In genomic region chr11:97537580-97538089, GRCm38 (mm10) we compare ENCODE assay signal across 9 mouse cellular contexts. TPM values are rescaled to one million over a fixed set of nuclear protein-coding genes. Genes with fewer than 3 reads are reported as not detected.
DNase-seq lines count a peak whose midpoint lies in the region; ATAC-seq and TF ChIP-seq lines count a peak whose summit lies in the region.
"Had no signal": no experiment of that assay in that cellular context is flagged by ENCODE, and none has a peak within 500 bp of the region (broad histone marks: within the 10 kb centered on the region; RNA-seq: fewer than 3 reads in every experiment).

No protein-coding gene starts in this region.

- H3K4me1 ChIP-seq in intestine, embryonic 14.5 days (replicated peaks; ENCODE audit: control insufficient read depth, insufficient read depth, low read length): peaks cover 25% of the 10 kb centered on the region
- H3K4me1 ChIP-seq in intestine, postnatal 0 days (replicated peaks; ENCODE audit: control insufficient read depth, insufficient read depth, low read length): no peaks in the 10 kb centered on the region
- peaks cover 5 to 29% of the 10 kb centered on the region in 2 experiments for H3K4me1 ChIP-seq in ES-E14 (ENCODE audit: control insufficient read depth in 2 of 2, insufficient read depth in 2 of 2, low read length in 2 of 2, poor library complexity in 1 of 2)
- H3K4me1 ChIP-seq in cortical plate, adult 2 months (ENCODE audit: control insufficient read depth, insufficient read depth, low read length): peaks cover 13% of the 10 kb centered on the region
- H3K4me1 ChIP-seq in intestine, embryonic 15.5 days (replicated peaks): peaks cover 33% of the 10 kb centered on the region

- no peaks in the 10 kb centered on the region for H3K9me3 ChIP-seq in intestine, embryonic 14.5 days (ENCODE audit: control insufficient read depth, low read length)
- H3K9me3 ChIP-seq in intestine, postnatal 0 days (ENCODE audit: control insufficient read depth): no peaks in the 10 kb centered on the region
- H3K9me3 ChIP-seq in ES-E14 (ENCODE audit: control insufficient read depth, insufficient read depth, low read depth, low read length): no peaks in the 10 kb centered on the region
- H3K9me3 ChIP-seq in intestine, embryonic 15.5 days: no peaks in the 10 kb centered on the region

- peaks cover 71% of the 10 kb centered on the region for H3K27me3 ChIP-seq in intestine, embryonic 14.5 days (replicated peaks; ENCODE audit: control insufficient read depth, insufficient read depth, low read length)
- H3K27me3 ChIP-seq in intestine, postnatal 0 days (replicated peaks; ENCODE audit: control insufficient read depth, insufficient read depth, low read length): peaks cover 60% of the 10 kb centered on the region
- peaks cover 72% of the 10 kb centered on the region for H3K27me3 ChIP-seq in intestine, embryonic 15.5 days (replicated peaks)

- H3K36me3 ChIP-seq in intestine, embryonic 14.5 days (ENCODE audit: control insufficient read depth, insufficient read depth, low read length): no peaks in the 10 kb centered on the region
- no peaks in the 10 kb centered on the region for H3K36me3 ChIP-seq in intestine, postnatal 0 days (ENCODE audit: control insufficient read depth, insufficient read depth)
- H3K36me3 ChIP-seq in ES-E14 (ENCODE audit: control insufficient read depth, insufficient read depth, low read length, poor library complexity, severe bottlenecking): no peaks in the 10 kb centered on the region; the same call in 1 of the 2 replicates
- H3K36me3 ChIP-seq in intestine, embryonic 15.5 days: no peaks in the 10 kb centered on the region

- H3K27ac ChIP-seq in intestine, embryonic 14.5 days (ENCODE audit: low read depth): no peak overlapping the region
- H3K27ac ChIP-seq in intestine, postnatal 0 days (ENCODE audit: low read depth, low read length): no peak overlapping the region
- no peak overlapping the region for H3K27ac ChIP-seq in ES-E14 (ENCODE audit: insufficient read depth, low read depth, low read length, poor library complexity, severe bottlenecking)
- peak overlapping the region; percentile 57; the same call in 1 of the 2 replicates for H3K27ac ChIP-seq in cortical plate, adult 2 months (ENCODE audit: insufficient read depth, low read length)
- H3K27ac ChIP-seq in intestine, embryonic 15.5 days: no peak overlapping the region

- in situ Hi-C loops in ES-E14 (cut with MboI; ENCODE audit: low sequenced_read_pairs in 2 of 2, unreplicated experiment in 2 of 2): no loop called here

- no peak for DNase-seq in intestine, embryonic 14.5 days (ENCODE audit: low spot score)
- DNase-seq in ES-E14 (ENCODE audit: low read depth, low spot score): no peak
- DNase-seq in adrenal gland, adult 8-10 months: no peak
- DNase-seq in spleen, postnatal 14 days (ENCODE audit: low spot score in 2 of 2): no peak
- no peak for DNase-seq in adrenal gland, postnatal 10 days
- DNase-seq: lung, postnatal 36 days had no signal

- no peak for ATAC-seq in intestine, embryonic 14.5 days (replicated peaks; ENCODE audit: low FRiP score, low TSS enrichment, low read depth)
- no peak for ATAC-seq in intestine, postnatal 0 days
- ATAC-seq in intestine, embryonic 15.5 days: no peak

- peak overlapping the region; percentile 59 for H3K4me2 ChIP-seq in intestine, embryonic 14.5 days (ENCODE audit: low read length)
- no peak overlapping the region for H3K4me2 ChIP-seq in intestine, postnatal 0 days (replicated peaks; ENCODE audit: low read depth)
- peak overlapping the region; percentile 90 for H3K4me2 ChIP-seq in intestine, embryonic 15.5 days (replicated peaks)

- no peak for TF ChIP-seq CTCF in intestine, postnatal 0 days (IDR thresholded peaks at IDR 0.05; ENCODE audit: low read depth)
- TF ChIP-seq CTCF in cortical plate, adult 2 months (IDR thresholded peaks at IDR 0.05; ENCODE audit: extremely low read depth, insufficient read depth, low read length): no peak

- no peak for TF ChIP-seq POLR2A in cortical plate, adult 2 months (IDR thresholded peaks at IDR 0.05; ENCODE audit: extremely low read depth, insufficient read depth, low read length)

- H3K9ac ChIP-seq in intestine, embryonic 14.5 days (ENCODE audit: low read length): no peak overlapping the region
- H3K9ac ChIP-seq in intestine, postnatal 0 days (ENCODE audit: low read depth, low read length): no peak overlapping the region
- no peak overlapping the region; the same call in 1 of the 2 replicates for H3K9ac ChIP-seq in ES-E14 (ENCODE audit: insufficient read depth, low read depth, low read length, poor library complexity, severe bottlenecking)
- no peak overlapping the region for H3K9ac ChIP-seq in intestine, embryonic 15.5 days

- 27% methylated on average over 12 of the region's 12 CpGs for WGBS in intestine, embryonic 14.5 days
- 39% methylated on average over 12 of the region's 12 CpGs for WGBS in intestine, postnatal 0 days
- 42% methylated on average over 12 of the region's 12 CpGs for WGBS in intestine, embryonic 15.5 days

- H3K4me3 ChIP-seq in intestine, embryonic 14.5 days (ENCODE audit: low read depth, low read length): peak overlapping the region; percentile 35; the same call in 1 of the 2 replicates
- no peak overlapping the region for H3K4me3 ChIP-seq in intestine, postnatal 0 days (ENCODE audit: low read depth, low read length)
- peak overlapping the region; percentile 56 to 58; a peak in 3 of 4 replicates for H3K4me3 ChIP-seq in ES-E14 (ENCODE audit: insufficient read depth in 1 of 2, low read depth in 1 of 2, low read length in 2 of 2, poor library complexity in 1 of 2, severe bottlenecking in 1 of 2)
- no peak overlapping the region for H3K4me3 ChIP-seq in cortical plate, adult 2 months (ENCODE audit: insufficient read depth, low read length)
- no peak overlapping the region for H3K4me3 ChIP-seq in intestine, embryonic 15.5 days (replicated peaks)

TF ChIP-seq in ES-E14, 5 proteins besides CTCF, POLR2A, EP300 and RAD21:
- TF ChIP-seq ZNF384 (IDR thresholded peaks at IDR 0.05; ENCODE audit: low read depth, low read length): no peak
- TF ChIP-seq MAFK (IDR thresholded peaks at IDR 0.05; ENCODE audit: insufficient read depth, low read depth, low read length): no peak
- TF ChIP-seq ZC3H11A (IDR thresholded peaks at IDR 0.05; ENCODE audit: borderline replicate concordance, low read depth, low read length): no peak
- no peak for TF ChIP-seq HCFC1 (IDR thresholded peaks at IDR 0.05; ENCODE audit: borderline replicate concordance, insufficient read depth, low read length)
- no peak for TF ChIP-seq CHD2 (IDR thresholded peaks at IDR 0.05; ENCODE audit: low read depth, low read length)

RNA-seq across cellular contexts. Expression of gene 4933428G20Rik, which starts 37.5 kb away (rescaled TPM):
- polyA plus RNA-seq in intestine, embryonic 14.5 days (2014; fragmentation: Nextera tagmentation; extraction: Ambion mirVana): 0.12 TPM in 2 replicates
- 0.10 and 0.21 TPM in 2 replicates for polyA plus RNA-seq in intestine, postnatal 0 days (2015; fragmentation: Nextera tagmentation; extraction: Ambion mirVana)
- 0.36 and 0.63 TPM in 2 replicates for total RNA-seq in ES-E14 (2012; rRNA removed)
- polyA plus RNA-seq in cortical plate, adult 2 months (2012; rRNA removed): 0.06 TPM in 1 of 2 replicates, not detected in the other
- polyA plus RNA-seq in intestine, embryonic 15.5 days (2015; fragmentation: Nextera tagmentation; extraction: Ambion mirVana): 0.47 and 0.55 TPM in 2 replicates
- under 1 TPM in 3 of 4 experiments, not detected in 1; 0.35 to 0.80 (median 0.45) TPM for total RNA-seq in adrenal gland, adult 8-10 months (2022)
- under 1 TPM in 1 of 2 experiments, not detected in 1; 0.18 TPM for total RNA-seq in adrenal gland, postnatal 10 days (2021)

RNA-seq across cellular contexts. Expression of gene Srcin1, which starts 38.4 kb away (rescaled TPM):
- 0.16 and 0.30 TPM in 2 replicates for polyA plus RNA-seq in intestine, embryonic 14.5 days (2014; fragmentation: Nextera tagmentation; extraction: Ambion mirVana)
- 0.18 and 0.24 TPM in 2 replicates for polyA plus RNA-seq in intestine, postnatal 0 days (2015; fragmentation: Nextera tagmentation; extraction: Ambion mirVana)
- total RNA-seq in ES-E14 (2012; rRNA removed): 2.4 and 4.1 TPM in 2 replicates
- polyA plus RNA-seq in cortical plate, adult 2 months (2012; rRNA removed): 141 and 146 TPM in 2 replicates
- polyA plus RNA-seq in intestine, embryonic 15.5 days (2015; fragmentation: Nextera tagmentation; extraction: Ambion mirVana): 0.24 and 0.25 TPM in 2 replicates
- total RNA-seq in adrenal gland, adult 8-10 months (2022): 10 to 100 TPM; 10.7 to 37.6 (median 19.9) TPM
- 10 to 100 TPM in 1 of 2 experiments, 1 to 10 TPM in 1; 7.1 to 10.1 TPM for total RNA-seq in adrenal gland, postnatal 10 days (2021)

Comparison
In these comparisons a context has a peak if more than half of its experiments do, and no peak if none do; other contexts are left out.
1. H3K4me3 ChIP-seq: peak in intestine, embryonic 14.5 days (single experiment) and ES-E14 (2 of 2); none in intestine, postnatal 0 days (single experiment), cortical plate, adult 2 months (single experiment) and intestine, embryonic 15.5 days (single experiment).
2. RNA of gene Srcin1, which starts 38.4 kb away (polyA plus RNA-seq): 141 to 146 TPM in cortical plate, adult 2 months; 0.24 to 0.25 TPM in intestine, embryonic 15.5 days, 0.18 to 0.24 TPM in intestine, postnatal 0 days and 0.16 to 0.30 TPM in intestine, embryonic 14.5 days; every median in the first group is over 100 times any median in the second.